Mouse (Mus musculus) heart, embryonic 13.5 days (tissue): ENCODE measurements around the gene 6030408B16Rik. TPM values are rescaled to one million over a fixed set of nuclear protein-coding genes. Genes with fewer than 3 reads are reported as not detected.

Source experiments
- ATAC-seq: fragments of 200-750 bp; cut with Nextera tagmentation; 2 replicates; pipeline ENCODE4 v1.8.0; 2017; ENCODE audit warnings: moderate TSS enrichment; ENCODE audit not compliant: insufficient number of reproducible peaks, low FRiP score, low TSS enrichment; ENCODE audit errors: extremely low read depth
- H3K27ac ChIP-seq: fragments of 300-500 bp; sonication (generic); replicated peaks from 2 replicates; pipeline ENCODE4 v1.5.1; 2015; ENCODE audit warnings: moderate library complexity, mild to moderate bottlenecking, inconsistent platforms
- H3K27me3 ChIP-seq: fragments of 300-500 bp; sonication (generic); replicated peaks from 2 replicates; pipeline ENCODE4 v1.6.1; 2015; ENCODE audit warnings: mild to moderate bottlenecking, inconsistent platforms
- H3K36me3 ChIP-seq: fragments of 300-500 bp; sonication (generic); 2 replicates; pipeline ENCODE4 v1.6.1; 2015; ENCODE audit warnings: mild to moderate bottlenecking, inconsistent platforms
- H3K4me1 ChIP-seq: fragments of 300-500 bp; sonication (generic); 2 replicates; pipeline ENCODE4 v1.6.1; 2015; ENCODE audit warnings: inconsistent platforms
- H3K4me2 ChIP-seq: fragments of 300-500 bp; sonication (generic); 2 replicates; pipeline ENCODE4 v1.6.1; 2015; ENCODE audit warnings: inconsistent platforms, mild to moderate bottlenecking, moderate library complexity
- H3K4me3 ChIP-seq: fragments of 300-500 bp; sonication (generic); 2 replicates; pipeline ENCODE4 v1.5.1; 2015; ENCODE audit warnings: moderate library complexity, mild to moderate bottlenecking, inconsistent platforms
- H3K9ac ChIP-seq: fragments of 300-500 bp; sonication (generic); 2 replicates; pipeline ENCODE4 v1.6.1; 2015; ENCODE audit warnings: inconsistent platforms, mild to moderate bottlenecking, moderate library complexity
- H3K9me3 ChIP-seq: fragments of 300-500 bp; sonication (generic); 2 replicates; pipeline ENCODE4 v1.6.1; 2016; ENCODE audit warnings: inconsistent platforms
- WGBS: fragments of 180-500 bp; shearing (Covaris S2); methylation state at CpG from one replicate; pipeline ENCODE4 v1.1.7; 2015; ENCODE audit warnings: mixed read lengths; 5-methylcytosine and 5-hydroxymethylcytosine counted together
- polyA plus RNA-seq: library from polyadenylated mRNA; unstranded; fragments of >200 nt; fragmentation: Nextera tagmentation; extraction: Ambion mirVana; gene quantifications from 2 replicates; pipeline ENCODE4 v1.2.1, GENCODE M21; 2015

The 6030408B16Rik gene
- polyA plus RNA-seq, 1 experiment from 2014 or later, result 3.0 TPM

DNA sequence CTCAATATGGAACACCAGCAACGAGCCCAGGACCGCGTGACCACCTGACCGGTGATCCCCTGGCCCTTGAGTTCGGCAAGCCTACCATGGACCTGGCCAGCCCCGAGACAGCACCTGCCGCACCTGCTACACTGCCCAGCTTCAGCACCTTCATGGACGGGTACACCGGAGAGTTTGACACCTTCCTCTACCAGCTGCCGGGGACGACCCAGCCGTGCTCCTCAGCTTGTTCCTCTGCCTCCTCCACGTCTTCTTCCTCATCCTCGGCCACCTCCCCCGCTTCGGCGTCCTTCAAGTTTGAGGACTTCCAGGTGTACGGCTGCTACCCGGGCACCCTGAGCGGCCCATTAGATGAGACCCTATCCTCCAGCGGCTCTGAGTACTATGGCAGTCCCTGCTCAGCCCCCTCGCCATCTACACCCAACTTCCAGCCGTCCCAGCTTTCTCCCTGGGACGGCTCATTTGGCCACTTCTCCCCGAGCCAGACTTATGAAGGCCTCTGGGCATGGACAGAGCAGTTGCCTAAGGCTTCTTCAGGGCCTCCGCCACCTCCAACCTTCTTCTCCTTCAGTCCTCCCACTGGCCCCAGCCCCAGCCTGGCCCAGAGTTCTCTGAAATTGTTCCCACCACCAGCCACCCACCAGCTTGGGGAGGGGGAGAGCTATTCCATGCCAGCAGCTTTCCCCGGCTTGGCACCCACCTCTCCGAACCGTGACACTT is 22.8 kb upstream of the 6030408B16Rik start:
- Histone ChIP-seq H3K4me3 (no peak overlapping the region), H3K27ac (no peak overlapping the region), H3K36me3 (peaks cover 53% of the 10 kb centered on the region), H3K9me3 (no peaks in the 10 kb centered on the region), H3K27me3 (no peaks in the 10 kb centered on the region), H3K4me2 (no peak overlapping the region), H3K9ac (no peak overlapping the region), H3K4me1 (peaks cover 36% of the 10 kb centered on the region)
- WGBS, result 86% methylated on average over 29 of the region's 29 CpGs
- no peak for ATAC-seq

- 56% methylated on average over 3 of the region's 3 CpGs for WGBS
- Histone ChIP-seq H3K27me3 (no peaks in the 10 kb centered on the region), H3K4me2 (no peak overlapping the region)
Measured at GRCm38 (mm10) chr15:101271107-101271506, 21.9 kb upstream of the 6030408B16Rik start.

DNA sequence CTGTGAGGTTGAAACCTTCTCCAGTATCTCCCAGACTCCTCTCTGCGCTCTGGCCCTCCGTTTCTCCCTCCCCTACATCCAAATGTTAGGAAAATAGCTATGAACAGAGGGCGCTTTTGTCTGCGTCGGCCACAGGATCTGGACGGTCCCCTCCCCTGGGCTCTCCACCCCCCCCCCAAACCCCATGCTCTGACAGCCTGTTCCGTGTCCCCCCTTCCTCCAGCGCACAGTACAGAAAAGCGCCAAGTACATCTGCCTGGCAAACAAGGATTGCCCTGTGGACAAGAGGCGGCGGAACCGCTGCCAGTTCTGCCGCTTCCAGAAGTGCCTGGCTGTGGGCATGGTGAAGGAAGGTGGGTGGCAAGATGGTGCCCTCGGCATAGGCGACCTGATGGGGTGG is 21.5 kb upstream of the 6030408B16Rik start:
- Histone ChIP-seq H3K9ac (no peak overlapping the region), H3K27me3 (no peaks in the 10 kb centered on the region), H3K27ac (no peak overlapping the region), H3K4me2 (no peak overlapping the region), H3K4me1 (peaks cover 26% of the 10 kb centered on the region), H3K36me3 (peaks cover 54% of the 10 kb centered on the region), H3K4me3 (no peak overlapping the region), H3K9me3 (no peaks in the 10 kb centered on the region)
- no peak for ATAC-seq
- WGBS, result 84% methylated on average over 15 of the region's 15 CpGs

More at GRCm38 (mm10) chr15:101271107-101271506, 21.9 kb upstream of the 6030408B16Rik start:
- no peaks in the 10 kb centered on the region for H3K9me3 ChIP-seq
- ATAC-seq, result no peak
- no peak overlapping the region for H3K27ac ChIP-seq
- H3K4me1 ChIP-seq, result peaks cover 28% of the 10 kb centered on the region
- peaks cover 54% of the 10 kb centered on the region for H3K36me3 ChIP-seq
- H3K4me3 ChIP-seq, result no peak overlapping the region
- H3K9ac ChIP-seq, result no peak overlapping the region

DNA sequence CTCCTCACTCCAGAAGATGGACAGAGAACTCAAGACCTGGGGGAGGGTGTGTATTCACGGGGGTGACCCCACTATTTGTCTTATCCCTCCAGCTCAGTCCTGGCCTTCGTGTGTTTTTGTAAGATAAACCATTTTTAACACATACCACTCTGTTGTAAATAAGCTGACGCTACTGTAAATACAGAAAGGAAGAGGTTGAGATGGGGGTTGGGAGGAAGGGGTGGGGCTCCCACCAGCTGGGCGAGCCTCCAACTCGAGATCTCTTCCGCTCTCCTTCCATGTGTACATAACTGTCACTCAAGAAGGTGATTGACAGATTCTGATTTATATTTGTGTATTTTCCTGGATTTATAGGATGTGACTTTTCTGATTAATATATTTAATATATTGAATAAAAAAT is 18.6 kb upstream of the 6030408B16Rik start:
- Histone ChIP-seq H3K4me3 (no peak overlapping the region), H3K9me3 (no peaks in the 10 kb centered on the region), H3K4me2 (no peak overlapping the region), H3K36me3 (peaks cover 54% of the 10 kb centered on the region), H3K27ac (no peak overlapping the region), H3K4me1 (peaks cover 15% of the 10 kb centered on the region), H3K9ac (no peak overlapping the region), H3K27me3 (no peaks in the 10 kb centered on the region)
- WGBS, result 46% methylated on average over 6 of the region's 6 CpGs
- ATAC-seq, result no peak

GRCm38 (mm10) chr15:101277351-101277899 is 15.6 kb upstream of the 6030408B16Rik start:
- Histone ChIP-seq H3K4me3 (no peak overlapping the region), H3K36me3 (peaks cover 27% of the 10 kb centered on the region), H3K9me3 (no peaks in the 10 kb centered on the region), H3K27me3 (no peaks in the 10 kb centered on the region), H3K27ac (no peak overlapping the region), H3K4me2 (no peak overlapping the region), H3K9ac (no peak overlapping the region), H3K4me1 (peaks cover 16% of the 10 kb centered on the region)
- ATAC-seq, result no peak
- 61% methylated on average over 11 of the region's 11 CpGs for WGBS

DNA sequence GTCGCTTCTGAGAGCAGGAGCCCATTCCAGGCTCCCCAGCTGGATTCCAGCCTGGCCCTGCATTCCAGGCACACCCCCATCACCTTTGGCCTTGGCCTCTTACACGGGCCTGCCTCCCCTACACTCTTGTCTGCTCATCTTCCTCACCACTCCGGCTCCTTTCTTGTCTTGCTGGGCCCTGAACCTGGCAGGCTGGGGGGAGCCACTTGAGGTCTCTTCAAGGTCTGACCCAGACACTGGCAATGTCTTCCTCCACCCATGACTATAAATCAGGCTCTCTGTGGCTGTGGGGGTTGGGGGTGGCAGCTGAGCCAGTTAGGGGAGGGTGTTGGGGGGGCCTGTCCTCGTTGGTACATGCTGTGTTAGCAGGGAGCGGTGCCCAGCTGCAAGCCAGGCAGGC is 14.4 kb upstream of the 6030408B16Rik start:
- Histone ChIP-seq H3K27ac (no peak overlapping the region), H3K4me3 (no peak overlapping the region), H3K36me3 (peaks cover 15% of the 10 kb centered on the region), H3K9ac (peak overlapping the region; percentile 48), H3K4me2 (no peak overlapping the region), H3K9me3 (no peaks in the 10 kb centered on the region), H3K27me3 (no peaks in the 10 kb centered on the region), H3K4me1 (peaks cover 22% of the 10 kb centered on the region)
- WGBS, result 34% methylated on average over 5 of the region's 5 CpGs
- ATAC-seq, result no peak

DNA sequence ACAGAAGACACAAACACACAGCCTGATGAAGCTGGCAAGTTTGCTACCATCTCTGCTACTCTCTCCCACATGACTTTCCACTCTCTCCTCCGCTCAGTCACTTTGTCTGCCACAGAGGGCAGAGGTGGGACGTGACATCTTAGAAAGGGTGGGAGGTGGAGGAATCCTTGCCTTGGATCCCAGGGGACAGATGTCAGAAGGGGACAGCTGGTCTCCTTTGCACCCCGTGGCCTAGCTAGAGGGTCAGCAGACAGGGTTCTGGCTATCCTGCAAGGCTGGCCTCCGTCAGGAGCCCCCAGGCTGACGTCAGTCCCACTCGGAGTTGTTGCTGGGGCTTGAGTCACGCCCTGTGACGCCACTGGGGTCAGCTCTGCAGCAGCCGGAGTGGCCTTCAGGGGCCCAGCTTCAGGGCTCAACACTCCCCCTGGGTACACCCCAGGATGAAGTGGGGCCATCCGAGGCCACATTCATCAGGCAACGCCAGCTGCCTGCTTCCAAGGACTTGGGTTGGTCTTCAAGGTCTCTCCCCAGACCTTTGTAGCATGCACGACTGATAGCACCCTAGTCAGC is 13.5 kb upstream of the 6030408B16Rik start:
- Histone ChIP-seq H3K36me3 (peaks cover 6% of the 10 kb centered on the region), H3K27me3 (no peaks in the 10 kb centered on the region), H3K9me3 (no peaks in the 10 kb centered on the region), H3K4me1 (peaks cover 23% of the 10 kb centered on the region), H3K4me2 (no peak overlapping the region), H3K4me3 (no peak overlapping the region), H3K27ac (no peak overlapping the region), H3K9ac (peak overlapping the region; percentile 51; the same call in 1 of the 2 replicates)
- 49% methylated on average over 12 of the region's 12 CpGs for WGBS
- no peak for ATAC-seq

- Histone ChIP-seq H3K27me3 (no peaks in the 10 kb centered on the region), H3K9ac (no peak overlapping the region), H3K9me3 (no peaks in the 10 kb centered on the region), H3K27ac (no peak overlapping the region), H3K4me3 (no peak overlapping the region), H3K4me1 (peaks cover 40% of the 10 kb centered on the region), H3K4me2 (no peak overlapping the region), H3K36me3 (peaks cover 15% of the 10 kb centered on the region)
- ATAC-seq, result no peak
- WGBS, result 69% methylated on average over 5 of the region's 5 CpGs
Measured at GRCm38 (mm10) chr15:101282471-101282870, 10.5 kb upstream of the 6030408B16Rik start.

DNA sequence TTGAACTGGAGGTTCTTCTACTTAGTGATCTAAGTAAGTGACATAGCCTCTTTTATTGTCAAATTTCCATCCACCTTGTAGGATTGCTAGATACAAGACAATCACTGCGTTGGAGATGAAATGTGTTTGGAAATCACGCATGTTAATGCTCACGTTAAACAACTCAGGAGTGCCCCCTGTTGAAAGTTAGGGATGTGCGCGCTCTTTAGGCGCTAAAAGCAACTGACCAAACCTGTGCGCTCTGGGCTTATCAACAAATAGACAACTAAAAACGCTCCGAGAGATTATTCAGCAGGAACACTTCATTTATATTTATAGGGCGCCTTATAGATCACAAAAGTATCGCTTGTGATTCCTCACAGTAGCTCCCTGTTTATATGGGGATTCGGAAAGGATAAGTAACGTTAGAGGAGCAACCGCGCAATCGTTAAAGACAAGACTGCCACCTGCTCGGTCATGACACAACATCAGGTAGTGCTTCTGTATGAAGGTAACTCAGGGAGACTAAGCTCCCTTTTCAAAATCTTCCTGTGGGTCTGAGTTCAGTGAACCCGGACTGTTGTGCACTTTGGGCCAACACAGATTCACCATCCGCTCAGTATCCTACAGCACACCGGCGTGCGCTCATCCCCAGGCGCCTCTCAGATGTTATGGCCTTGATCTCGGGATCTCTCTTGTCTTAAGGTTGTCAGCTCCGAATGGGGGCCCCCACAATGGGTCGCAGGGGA is 9.7 kb upstream of the 6030408B16Rik start:
- Histone ChIP-seq H3K27me3 (no peaks in the 10 kb centered on the region), H3K4me1 (peaks cover 38% of the 10 kb centered on the region), H3K9ac (peak overlapping the region; percentile 96), H3K9me3 (no peaks in the 10 kb centered on the region), H3K27ac (peak overlapping the region; percentile 75), H3K4me2 (peak overlapping the region; percentile 97), H3K36me3 (peaks cover 24% of the 10 kb centered on the region), H3K4me3 (peak overlapping the region; percentile 91)
- peak; percentile 2; the same call in 1 of the 2 replicates for ATAC-seq
- 1% methylated on average over 26 of the region's 26 CpGs for WGBS

- Histone ChIP-seq H3K36me3 (peaks cover 32% of the 10 kb centered on the region), H3K4me1 (peaks cover 31% of the 10 kb centered on the region), H3K27ac (peak within 1 kb of the TSS; percentile 75), H3K27me3 (no peaks in the 10 kb centered on the region), H3K9me3 (no peaks in the 10 kb centered on the region), H3K4me2 (peak within 1 kb of the TSS; percentile 97), H3K4me3 (peak within 1 kb of the TSS; percentile 91), H3K9ac (peak within 1 kb of the TSS; percentile 96)
- WGBS, result under 1% methylated on average over 61 of the region's 61 CpGs
- peak; percentile 83 for ATAC-seq
Measured at GRCm38 (mm10) chr15:101283911-101284750, 8.9 kb upstream of the 6030408B16Rik start, which contains the start of gene Atg101. TSS of gene Atg101 (plus strand) at chr15:101284272.
